Mouse (Mus musculus): Measurements from ENCODE around the gene Mknk2. TPM values are rescaled to one million over a fixed set of nuclear protein-coding genes. Genes with fewer than 3 reads are reported as not detected.

The Mknk2 gene
- polyA plus RNA-seq, 1 experiment from 2014 or later, result 82.1 TPM

GRCm38 (mm10) chr10:80695186-80695585, 17.3 kb upstream of the Mknk2 start:
- no peaks in the 10 kb centered on the region for H3K9me3 ChIP-seq (replicated peaks; ENCODE audit: control insufficient read depth, low read length)
- WGBS, result 64% methylated on average over 2 of the region's 2 CpGs
- no peak overlapping the region for H3K9ac ChIP-seq (ENCODE audit: low read length)
- H3K4me3 ChIP-seq (ENCODE audit: low read length), result no peak overlapping the region
- H3K4me2 ChIP-seq (ENCODE audit: low read depth, low read length), result no peak overlapping the region
- H3K36me3 ChIP-seq (ENCODE audit: control insufficient read depth, insufficient read depth), result peaks cover 5% of the 10 kb centered on the region
- peak; percentile 61 for ATAC-seq (replicated peaks; ENCODE audit: extremely low read depth, insufficient read depth, low FRiP score)
- H3K4me1 ChIP-seq (ENCODE audit: control insufficient read depth, insufficient read depth, low read length), result peaks cover 27% of the 10 kb centered on the region
- H3K27ac ChIP-seq (ENCODE audit: low read length), result peak overlapping the region; percentile 76
- H3K27me3 ChIP-seq (ENCODE audit: control insufficient read depth, insufficient read depth, low read length), result no peaks in the 10 kb centered on the region

DNA sequence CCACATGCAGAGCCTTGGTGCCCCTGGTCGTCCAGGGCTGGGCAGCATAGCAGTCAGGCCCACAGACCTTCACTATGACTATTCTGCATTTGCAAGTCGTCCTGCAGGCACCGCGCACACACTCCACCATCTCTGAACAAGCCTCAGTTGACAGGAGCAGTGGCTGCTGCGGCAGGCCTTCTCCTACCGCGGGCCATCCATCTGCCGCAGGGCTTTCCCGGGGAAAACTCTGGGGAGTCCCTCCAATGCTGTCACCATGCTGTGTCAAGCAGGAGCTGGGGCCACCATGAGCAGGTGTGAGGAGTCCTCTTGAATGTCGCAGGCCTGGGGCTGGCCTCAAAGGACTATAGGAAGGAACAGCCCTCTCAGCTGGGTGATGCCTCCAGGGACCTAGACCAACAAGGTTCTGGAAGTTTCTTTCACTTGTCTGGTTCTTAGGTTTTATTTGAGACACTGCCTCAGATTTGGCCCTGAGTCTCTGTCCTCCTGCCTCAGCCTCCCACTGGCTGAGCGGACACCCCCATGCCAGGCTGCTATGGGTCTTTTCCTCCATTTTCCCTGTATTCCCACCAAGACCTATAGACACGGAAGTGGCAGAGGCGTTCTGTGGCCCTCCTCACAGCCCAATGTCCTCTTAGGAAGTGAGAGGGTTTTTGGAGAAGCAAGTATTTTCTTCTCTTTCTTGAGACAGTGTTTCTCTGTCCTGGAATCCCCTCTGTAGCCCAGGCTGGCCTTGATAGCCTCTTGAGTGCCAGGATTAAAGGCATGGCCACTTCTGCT, 16.4 kb upstream of the Mknk2 start:
- no peaks in the 10 kb centered on the region for H3K9me3 ChIP-seq (replicated peaks; ENCODE audit: control insufficient read depth, low read length)
- H3K4me1 ChIP-seq (ENCODE audit: control insufficient read depth, insufficient read depth, low read length), result peaks cover 24% of the 10 kb centered on the region
- H3K27me3 ChIP-seq (ENCODE audit: control insufficient read depth, insufficient read depth, low read length), result no peaks in the 10 kb centered on the region
- 89% methylated on average over 13 of the region's 13 CpGs for WGBS
- no peak overlapping the region for H3K4me3 ChIP-seq (ENCODE audit: low read length)
- no peak overlapping the region; the same call in 1 of the 2 replicates for H3K9ac ChIP-seq (ENCODE audit: low read length)
- H3K36me3 ChIP-seq (ENCODE audit: control insufficient read depth, insufficient read depth), result peaks cover 13% of the 10 kb centered on the region
- no peak for ATAC-seq (replicated peaks; ENCODE audit: extremely low read depth, insufficient read depth, low FRiP score)
- H3K27ac ChIP-seq (ENCODE audit: low read length), result peak overlapping the region; percentile 63
- H3K4me2 ChIP-seq (ENCODE audit: low read depth, low read length), result no peak overlapping the region

- Histone ChIP-seq H3K4me1 (ENCODE audit: control insufficient read depth, insufficient read depth, low read length) (peaks cover 24% of the 10 kb centered on the region), H3K9ac (ENCODE audit: low read length) (peak overlapping the region; percentile 5; the same call in 1 of the 2 replicates), H3K27ac (ENCODE audit: low read length) (no peak overlapping the region; the same call in 1 of the 2 replicates), H3K27me3 (ENCODE audit: control insufficient read depth, insufficient read depth, low read length) (no peaks in the 10 kb centered on the region), H3K4me2 (ENCODE audit: low read depth, low read length) (no peak overlapping the region), H3K9me3 (replicated peaks; ENCODE audit: control insufficient read depth, low read length) (no peaks in the 10 kb centered on the region), H3K36me3 (ENCODE audit: control insufficient read depth, insufficient read depth) (peaks cover 17% of the 10 kb centered on the region), H3K4me3 (ENCODE audit: low read length) (no peak overlapping the region)
- 83% methylated on average over 12 of the region's 12 CpGs for WGBS
- ATAC-seq (replicated peaks; ENCODE audit: extremely low read depth, insufficient read depth, low FRiP score), result no peak
Observed at GRCm38 (mm10) chr10:80693401-80694045, 15.6 kb upstream of the Mknk2 start.

DNA sequence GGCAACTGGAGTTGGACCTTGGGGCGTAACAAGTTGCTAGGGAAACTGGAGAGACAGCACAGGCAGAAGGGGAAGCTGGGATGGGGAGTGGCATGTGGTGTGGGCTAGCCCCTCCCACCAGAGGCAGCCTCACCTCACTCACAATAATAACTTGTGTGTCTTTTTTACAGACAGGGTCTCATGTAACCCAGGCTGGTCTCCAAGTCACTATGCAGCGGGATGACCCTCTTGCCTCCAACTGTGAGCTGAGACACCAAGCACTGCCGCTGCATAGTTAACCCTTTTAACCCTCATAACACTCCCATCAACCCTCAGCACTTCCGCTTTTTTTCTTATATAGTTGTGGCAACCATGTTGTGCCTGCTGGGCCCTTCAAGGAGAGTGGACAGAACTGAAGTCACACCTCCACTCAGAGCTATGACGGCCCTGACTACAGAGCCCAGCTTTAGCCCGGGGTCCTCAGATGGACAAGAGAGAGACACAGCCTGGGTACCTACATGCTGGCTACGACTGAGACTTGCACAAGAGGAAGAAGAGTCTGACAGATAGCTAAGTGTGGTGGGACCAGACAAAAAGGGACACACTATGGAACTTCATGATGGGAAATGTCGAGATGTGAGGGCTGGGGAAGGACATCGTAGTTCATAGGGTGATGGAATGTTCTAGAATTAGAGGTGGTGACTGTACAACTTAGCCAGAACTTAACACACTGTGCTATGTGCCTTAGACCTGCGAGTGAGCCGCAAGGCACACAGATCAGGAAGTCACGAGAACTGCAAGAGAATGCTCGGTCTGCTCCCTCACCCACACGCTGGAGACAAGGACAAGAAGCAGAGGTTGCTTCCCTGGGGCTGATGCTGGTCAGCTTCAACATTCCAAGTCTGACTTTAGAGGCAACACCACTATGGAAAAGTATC, 14.6 kb upstream of the Mknk2 start:
- Histone ChIP-seq H3K9me3 (replicated peaks; ENCODE audit: control insufficient read depth, low read length) (no peaks in the 10 kb centered on the region), H3K9ac (ENCODE audit: low read length) (no peak overlapping the region), H3K27me3 (ENCODE audit: control insufficient read depth, insufficient read depth, low read length) (no peaks in the 10 kb centered on the region), H3K4me3 (ENCODE audit: low read length) (no peak overlapping the region), H3K4me1 (ENCODE audit: control insufficient read depth, insufficient read depth, low read length) (peaks cover 20% of the 10 kb centered on the region), H3K36me3 (ENCODE audit: control insufficient read depth, insufficient read depth) (peaks cover 17% of the 10 kb centered on the region), H3K27ac (ENCODE audit: low read length) (no peak overlapping the region), H3K4me2 (ENCODE audit: low read depth, low read length) (no peak overlapping the region)
- ATAC-seq (replicated peaks; ENCODE audit: extremely low read depth, insufficient read depth, low FRiP score), result no peak
- WGBS, result 78% methylated on average over 14 of the region's 14 CpGs

DNA sequence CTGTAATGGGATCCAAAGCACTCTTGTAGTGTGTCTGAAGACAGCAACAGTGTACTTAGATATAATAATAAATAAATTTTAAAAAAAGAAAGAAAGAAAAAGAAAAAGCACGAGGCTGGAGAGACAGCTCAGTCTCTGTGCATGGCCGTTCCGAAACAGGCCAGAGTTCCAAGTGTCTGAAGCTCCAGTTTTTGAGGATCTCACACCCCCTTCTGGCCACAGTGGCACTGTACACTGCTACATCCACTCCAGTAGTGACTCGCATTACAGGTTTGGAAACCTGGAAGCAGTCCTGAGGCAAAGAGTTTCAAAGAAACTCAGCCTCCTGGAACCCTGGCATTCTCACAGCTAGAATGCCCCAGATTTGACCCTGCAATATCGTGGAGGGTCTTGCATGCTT, 9.9 kb upstream of the Mknk2 start:
- Histone ChIP-seq H3K27me3 (ENCODE audit: control insufficient read depth, insufficient read depth, low read length) (no peaks in the 10 kb centered on the region), H3K36me3 (ENCODE audit: control insufficient read depth, insufficient read depth) (peaks cover 26% of the 10 kb centered on the region), H3K4me1 (ENCODE audit: control insufficient read depth, insufficient read depth, low read length) (peaks cover 2% of the 10 kb centered on the region; the same call in 1 of the 2 replicates), H3K4me3 (ENCODE audit: low read length) (no peak overlapping the region), H3K27ac (ENCODE audit: low read length) (no peak overlapping the region), H3K4me2 (ENCODE audit: low read depth, low read length) (no peak overlapping the region), H3K9me3 (replicated peaks; ENCODE audit: control insufficient read depth, low read length) (no peaks in the 10 kb centered on the region), H3K9ac (ENCODE audit: low read length) (no peak overlapping the region)
- 34% methylated on average over 5 of the region's 5 CpGs for WGBS
- ATAC-seq (replicated peaks; ENCODE audit: extremely low read depth, insufficient read depth, low FRiP score), result peak; percentile 69; the same call in 1 of the 2 replicates

DNA sequence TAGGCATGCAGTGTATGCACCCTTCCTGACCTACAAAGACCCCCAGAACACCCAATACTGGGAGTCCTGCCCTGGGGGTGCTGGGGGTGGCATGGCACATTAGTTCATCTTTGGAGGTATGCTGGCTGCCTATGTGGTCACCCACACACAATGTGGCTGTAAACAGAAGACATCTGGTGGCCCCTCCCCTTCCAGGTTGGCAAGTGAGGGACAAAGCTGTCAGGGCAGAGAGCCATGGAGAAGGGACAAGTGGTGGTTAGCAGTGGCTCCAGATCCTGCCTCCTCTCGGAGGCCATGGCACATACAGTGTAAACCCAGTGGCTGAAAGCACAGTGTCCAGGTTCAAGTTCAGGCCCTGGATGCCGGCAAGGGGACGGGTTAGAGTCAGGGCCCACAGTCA, 8.7 kb upstream of the Mknk2 start:
- Histone ChIP-seq H3K27me3 (ENCODE audit: control insufficient read depth, insufficient read depth, low read length) (no peaks in the 10 kb centered on the region), H3K4me1 (ENCODE audit: control insufficient read depth, insufficient read depth, low read length) (no peaks in the 10 kb centered on the region), H3K9me3 (replicated peaks; ENCODE audit: control insufficient read depth, low read length) (no peaks in the 10 kb centered on the region), H3K9ac (ENCODE audit: low read length) (no peak overlapping the region), H3K27ac (ENCODE audit: low read length) (no peak overlapping the region), H3K36me3 (ENCODE audit: control insufficient read depth, insufficient read depth) (peaks cover 26% of the 10 kb centered on the region), H3K4me2 (ENCODE audit: low read depth, low read length) (no peak overlapping the region), H3K4me3 (ENCODE audit: low read length) (no peak overlapping the region)
- 82% methylated on average over 3 of the region's 3 CpGs for WGBS
- ATAC-seq (replicated peaks; ENCODE audit: extremely low read depth, insufficient read depth, low FRiP score), result no peak

DNA sequence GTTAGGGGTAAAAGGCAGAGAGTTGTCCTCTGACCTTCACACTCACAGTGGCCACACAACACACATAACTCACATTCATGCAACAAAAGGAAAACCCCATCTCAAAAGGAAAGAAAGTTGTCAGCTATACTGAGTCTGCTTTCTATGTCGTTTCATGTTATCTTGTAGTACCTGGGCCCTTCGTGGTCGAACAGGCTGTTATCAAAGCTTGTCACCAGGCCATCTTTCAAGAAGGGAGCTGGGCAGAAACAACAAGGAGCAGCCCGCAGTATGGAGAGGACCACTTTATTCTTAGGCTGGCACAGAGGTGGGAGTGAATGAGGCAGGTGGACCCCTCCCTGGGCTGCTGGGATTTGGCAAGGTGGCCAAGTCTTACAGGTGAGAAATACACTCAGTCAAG, 7.1 kb upstream of the Mknk2 start:
- WGBS, result 43% methylated on average over 4 of the region's 4 CpGs
- Histone ChIP-seq H3K27me3 (ENCODE audit: control insufficient read depth, insufficient read depth, low read length) (no peaks in the 10 kb centered on the region), H3K9me3 (replicated peaks; ENCODE audit: control insufficient read depth, low read length) (no peaks in the 10 kb centered on the region), H3K4me3 (ENCODE audit: low read length) (no peak overlapping the region), H3K36me3 (ENCODE audit: control insufficient read depth, insufficient read depth) (peaks cover 24% of the 10 kb centered on the region), H3K9ac (ENCODE audit: low read length) (no peak overlapping the region), H3K27ac (ENCODE audit: low read length) (no peak overlapping the region), H3K4me2 (ENCODE audit: low read depth, low read length) (no peak overlapping the region), H3K4me1 (ENCODE audit: control insufficient read depth, insufficient read depth, low read length) (peaks cover 3% of the 10 kb centered on the region; the same call in 1 of the 2 replicates)
- no peak for ATAC-seq (replicated peaks; ENCODE audit: extremely low read depth, insufficient read depth, low FRiP score)

DNA sequence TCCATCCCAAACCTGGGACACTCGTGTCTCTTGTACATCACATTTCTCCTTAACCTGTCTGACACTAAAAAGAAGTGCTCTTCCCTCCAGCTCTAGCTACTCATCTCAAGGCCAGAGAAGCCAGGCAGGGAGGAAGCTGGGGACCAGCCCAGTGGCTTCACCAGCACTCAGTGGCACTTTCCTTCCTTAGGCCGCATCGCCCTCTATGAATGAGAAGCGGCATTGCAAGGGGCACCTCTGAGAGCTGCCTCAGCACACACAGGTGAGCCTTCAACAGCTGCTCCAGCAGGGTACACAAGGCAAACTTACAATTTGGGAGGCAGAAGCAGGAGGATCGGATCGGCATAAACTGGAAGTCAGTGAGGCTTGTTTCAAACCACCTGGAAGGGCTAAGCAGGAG, 6.3 kb upstream of the Mknk2 start:
- Histone ChIP-seq H3K27me3 (ENCODE audit: control insufficient read depth, insufficient read depth, low read length) (no peaks in the 10 kb centered on the region), H3K4me1 (ENCODE audit: control insufficient read depth, insufficient read depth, low read length) (peaks cover 10% of the 10 kb centered on the region), H3K9ac (ENCODE audit: low read length) (no peak overlapping the region), H3K9me3 (replicated peaks; ENCODE audit: control insufficient read depth, low read length) (no peaks in the 10 kb centered on the region), H3K36me3 (ENCODE audit: control insufficient read depth, insufficient read depth) (peaks cover 16% of the 10 kb centered on the region), H3K27ac (ENCODE audit: low read length) (no peak overlapping the region), H3K4me3 (ENCODE audit: low read length) (no peak overlapping the region), H3K4me2 (ENCODE audit: low read depth, low read length) (no peak overlapping the region)
- WGBS, result 61% methylated on average over 6 of the region's 6 CpGs
- ATAC-seq (replicated peaks; ENCODE audit: extremely low read depth, insufficient read depth, low FRiP score), result no peak

Data from heart, embryonic 16.5 days (tissue).